Mouse (Mus musculus) bone marrow macrophage, adult 2 months (primary cell): ENCODE results near the gene Arfgef2.

Experiments used
- CTCF ChIP-seq: IDR thresholded peaks from 2 replicates; pipeline ENCODE4 v1.5.1; 2012; ENCODE audit warnings: low read depth, mild to moderate bottlenecking, low read length, moderate library complexity
- POLR2A ChIP-seq: IDR thresholded peaks from 2 replicates; pipeline ENCODE4 v1.6.1; 2012; ENCODE audit warnings: mild to moderate bottlenecking, low read depth, low read length, borderline replicate concordance

DNA sequence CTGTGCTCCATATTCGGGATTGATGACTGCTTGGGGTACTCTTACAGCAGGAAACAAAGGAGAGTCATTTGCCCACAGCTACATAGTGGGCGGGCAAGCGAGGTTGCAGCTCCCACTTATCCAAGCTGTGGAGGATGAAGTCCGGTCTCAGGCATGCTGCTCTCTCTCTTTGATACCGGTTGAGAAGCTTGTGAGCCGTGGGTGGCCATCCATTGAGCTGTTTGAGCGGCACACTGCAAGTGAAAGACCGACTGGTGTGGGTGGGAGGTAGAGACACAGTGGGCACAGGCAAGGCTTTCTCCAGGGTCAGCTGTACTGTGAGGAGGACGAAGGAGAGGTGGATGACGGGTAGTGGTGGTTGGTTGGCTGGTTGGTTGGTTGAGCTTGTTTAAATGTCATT lies 5.4 kb downstream of the Arfgef2 start:
- TF ChIP-seq CTCF, result no peak
- TF ChIP-seq POLR2A, result no peak
